Mouse (Mus musculus) c-Kit-negative CD71-positive TER-119-positive erythroid progenitor cells, embryonic 14.5 days (primary cell): ENCODE results near the gene Gm281.

ENCODE experiments used
- DNase-seq: peaks from one replicate; pipeline ENCODE4 v3.0.0-alpha.2; 2013; ENCODE audit warnings: low read depth, low spot score

Gene Gm281

DNA sequence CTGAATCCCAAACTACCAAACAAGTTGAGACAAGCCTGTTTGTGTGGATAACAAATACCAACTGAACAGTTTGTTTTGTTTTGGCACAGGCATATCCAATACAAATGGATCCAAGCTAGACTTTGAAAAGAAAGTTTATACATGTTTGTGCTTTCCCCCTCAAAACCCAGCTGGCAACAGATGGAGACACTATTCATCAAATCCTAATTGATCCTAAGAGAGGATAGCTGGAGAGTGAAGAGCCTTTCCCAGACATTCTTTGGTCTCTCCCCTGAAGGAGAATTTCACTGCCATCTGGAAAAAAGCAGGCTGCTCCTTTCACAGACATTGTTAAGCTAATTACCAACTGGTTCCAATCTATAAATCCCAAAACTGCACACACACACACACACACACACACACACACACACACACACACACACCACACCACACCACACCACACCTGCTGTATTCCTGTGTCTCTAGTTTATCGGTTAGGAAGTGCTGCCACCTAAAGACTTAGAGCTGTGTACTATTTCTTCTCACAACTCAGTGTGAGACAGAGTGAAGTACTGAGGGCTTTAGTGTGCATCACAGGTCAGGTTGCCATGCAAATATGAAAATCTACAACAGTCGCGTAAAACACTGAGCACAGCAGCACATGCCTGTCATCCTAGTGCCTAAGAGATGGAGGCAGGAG is 101.3 kb downstream of the Gm281 start:
- DNase-seq = no peak

- no peak for DNase-seq
Observed at GRCm38 (mm10) chr14:13790446-13790845, 123.8 kb downstream of the Gm281 start.

GRCm38 (mm10) chr14:13790001-13790400 is 124.3 kb downstream of the Gm281 start:
- no peak for DNase-seq

GRCm38 (mm10) chr14:13782970-13783369 is 131.3 kb downstream of the Gm281 start:
- DNase-seq = no peak

GRCm38 (mm10) chr14:13778383-13778782 is 135.9 kb downstream of the Gm281 start:
- no peak for DNase-seq

- no peak for DNase-seq
Observed at GRCm38 (mm10) chr14:13771163-13771562, 143.1 kb downstream of the Gm281 start.

GRCm38 (mm10) chr14:13770686-13771085 is 143.6 kb downstream of the Gm281 start:
- DNase-seq = no peak
